Mouse (Mus musculus) MEL (cell line): ENCODE measurements around the gene Kdm5b. TPM values are rescaled to one million over a fixed set of nuclear protein-coding genes. Genes with fewer than 3 reads are reported as not detected.
"Not testable (repeated sequence)": the region's sequence is repeated elsewhere in the genome, so short reads cannot be mapped to it uniquely, and the experiment has no call there.

Experiments
- DNase-seq: peaks from one replicate; pipeline ENCODE4 v3.0.0; 2011; ENCODE audit warnings: low read depth, low spot score
- H3K27ac ChIP-seq: 2 replicates; pipeline ENCODE4 v1.5.1; 2012; ENCODE audit warnings: low read depth, mild to moderate bottlenecking, control low read depth, low read length, moderate library complexity; ENCODE audit not compliant: control insufficient read depth
- H3K27me3 ChIP-seq, 2 experiments: fragments of 150-350 bp in 1 of 2; sonication (generic) in 1 of 2; 2 replicates each; pipeline ENCODE4 v1.6.1; 2012; ENCODE audit warnings: low read length in 2 of 2, mild to moderate bottlenecking in 2 of 2, improper control_type of control experiment in 1 of 2, moderate library complexity in 1 of 2; ENCODE audit not compliant: insufficient read depth in 2 of 2, control insufficient read depth in 1 of 2
- H3K36me3 ChIP-seq, 2 experiments: 2 replicates each; pipeline ENCODE4 v1.6.1; 2012 to 2014; ENCODE audit warnings: low read length in 2 of 2, improper control_type of control experiment in 1 of 2, inconsistent platforms in 1 of 2, mild to moderate bottlenecking in 1 of 2; ENCODE audit not compliant: insufficient read depth in 2 of 2, control insufficient read depth in 1 of 2
- H3K4me1 ChIP-seq, 2 experiments: fragments of 150-350 bp in 1 of 2; sonication (generic) in 1 of 2; 2 replicates each; pipeline ENCODE4 v1.6.1; 2012; ENCODE audit warnings: low read length in 2 of 2, improper control_type of control experiment in 1 of 2, mild to moderate bottlenecking in 1 of 2; ENCODE audit not compliant: insufficient read depth in 2 of 2, control insufficient read depth in 1 of 2
- H3K4me3 ChIP-seq, 2 experiments: fragments of 150-350 bp in 1 of 2; sonication (generic) in 1 of 2; 2 replicates each; pipeline ENCODE4 v1.5.1; 2012; ENCODE audit warnings: low read depth in 2 of 2, low read length in 2 of 2, mild to moderate bottlenecking in 2 of 2, moderate library complexity in 2 of 2, control low read depth in 1 of 2, improper control_type of control experiment in 1 of 2; ENCODE audit not compliant: control insufficient read depth in 1 of 2, insufficient read depth in 1 of 2
- H3K79me2 ChIP-seq: 2 replicates; pipeline ENCODE4 v1.6.1; 2012; ENCODE audit warnings: mild to moderate bottlenecking, low read length, moderate library complexity; ENCODE audit not compliant: control insufficient read depth, poor library complexity, insufficient read depth
- H3K9ac ChIP-seq: 2 replicates; pipeline ENCODE4 v1.6.1; 2012; ENCODE audit warnings: low read depth, mild to moderate bottlenecking, control low read depth, low read length, moderate library complexity; ENCODE audit not compliant: control insufficient read depth, poor library complexity, severe bottlenecking
- H3K9me3 ChIP-seq: fragments of 150-350 bp; sonication (generic); replicated peaks from 2 replicates; pipeline ENCODE4 v1.6.1; 2012; ENCODE audit warnings: mild to moderate bottlenecking, low read length, improper control_type of control experiment, moderate library complexity; ENCODE audit not compliant: insufficient read depth
- BHLHE40 ChIP-seq: IDR thresholded peaks from 2 replicates; pipeline ENCODE4 v1.6.1; 2012; ENCODE audit warnings: low read depth, mild to moderate bottlenecking, inconsistent platforms, low read length, improper control_type of control experiment, borderline replicate concordance
- E2F4 ChIP-seq: IDR thresholded peaks from 2 replicates; pipeline ENCODE4 v1.6.1; 2011; ENCODE audit warnings: low read depth, low read length, improper control_type of control experiment, borderline replicate concordance
- EP300 ChIP-seq, 2 experiments: IDR thresholded peaks; 2 replicates each; pipeline ENCODE4 v1.6.1; 2011; ENCODE audit warnings: improper control_type of control experiment in 2 of 2, low read length in 2 of 2, low read depth in 1 of 2, mild to moderate bottlenecking in 1 of 2
- MAFK ChIP-seq: IDR thresholded peaks from 2 replicates; pipeline ENCODE4 v1.6.1; 2011; ENCODE audit warnings: low read depth, mild to moderate bottlenecking, low read length, improper control_type of control experiment, borderline replicate concordance
- MEF2A ChIP-seq: IDR thresholded peaks from 2 replicates; pipeline ENCODE4 v1.6.1; 2014; ENCODE audit warnings: low read depth, mild to moderate bottlenecking, inconsistent platforms, low read length, improper control_type of control experiment; ENCODE audit not compliant: poor library complexity, insufficient replicate concordance, severe bottlenecking; ENCODE audit errors: extremely low read depth
- MYC ChIP-seq: IDR thresholded peaks from 2 replicates; pipeline ENCODE4 v1.6.1; 2011; ENCODE audit warnings: low read depth, mild to moderate bottlenecking, low read length, improper control_type of control experiment, moderate library complexity
- POLR2A ChIP-seq, 2 experiments: IDR thresholded peaks; 2 replicates each; pipeline ENCODE4 v1.6.1; 2011 to 2012; ENCODE audit warnings: low read length in 2 of 2, mild to moderate bottlenecking in 2 of 2, control low read depth in 1 of 2, improper control_type of control experiment in 1 of 2, low read depth in 1 of 2, moderate library complexity in 1 of 2; ENCODE audit not compliant: control insufficient read depth in 1 of 2, insufficient read depth in 1 of 2, poor library complexity in 1 of 2
- POLR2AphosphoS5 ChIP-seq: IDR thresholded peaks from 2 replicates; pipeline ENCODE4 v1.6.1; 2012; ENCODE audit warnings: low read depth, borderline replicate concordance, mild to moderate bottlenecking, inconsistent platforms, low read length, moderate library complexity, mixed read lengths
- SIN3A ChIP-seq: IDR thresholded peaks from 2 replicates; pipeline ENCODE4 v1.6.1; 2012; ENCODE audit warnings: low read length, improper control_type of control experiment, inconsistent platforms
- TAL1 ChIP-seq: IDR thresholded peaks from 2 replicates; pipeline ENCODE4 v1.6.1; 2012; ENCODE audit warnings: mild to moderate bottlenecking, inconsistent platforms, low read length, moderate library complexity, mixed read lengths
- TBP ChIP-seq: IDR thresholded peaks from 2 replicates; pipeline ENCODE4 v1.8.0; 2011; ENCODE audit warnings: low read depth, low read length, improper control_type of control experiment
- TCF12 ChIP-seq: IDR thresholded peaks from 2 replicates; pipeline ENCODE4 v1.6.1; 2014; ENCODE audit warnings: low read depth, mild to moderate bottlenecking, inconsistent platforms, low read length, improper control_type of control experiment, moderate library complexity
- USF1 ChIP-seq: IDR thresholded peaks from 2 replicates; pipeline ENCODE4 v1.6.1; 2014; ENCODE audit warnings: low read depth, mild to moderate bottlenecking, inconsistent platforms, low read length, improper control_type of control experiment, moderate library complexity
- USF2 ChIP-seq, 2 experiments: IDR thresholded peaks; 2 replicates each; pipeline ENCODE4 v1.6.1; 2011 to 2012; ENCODE audit warnings: improper control_type of control experiment in 2 of 2, low read length in 2 of 2, borderline replicate concordance in 1 of 2, inconsistent platforms in 1 of 2, low read depth in 1 of 2, mild to moderate bottlenecking in 1 of 2; ENCODE audit not compliant: insufficient read depth in 1 of 2
- ZC3H11A ChIP-seq: IDR thresholded peaks from 2 replicates; pipeline ENCODE4 v1.6.1; 2012; ENCODE audit warnings: low read depth, mild to moderate bottlenecking, inconsistent platforms, low read length, improper control_type of control experiment
- polyA plus RNA-seq, 2 experiments: library from polyadenylated mRNA; stranded (reverse) in 1 of 2; unstranded in 1 of 2; fragments of >175 nt in 1 of 2; fragments of >200 nt in 1 of 2; gene quantifications; 2 replicates each; pipeline versions ENCODE4 v1.2.1 to v1.2.4; 2012; ENCODE audit warnings: low replicate concordance in 2 of 2, low read depth in 1 of 2; ENCODE audit not compliant: insufficient read length in 2 of 2, insufficient read depth in 1 of 2, missing spikeins in 1 of 2
- total RNA-seq: library from RNA; depleted of rRNA; stranded (reverse); fragments of 300-350 nt; gene quantifications from 2 replicates; pipeline ENCODE4 v1.2.3, GENCODE M21; 2012

Kdm5b gene
- total and polyA plus RNA-seq, 3 experiments: 25.5 to 48.6 (median 31.8) TPM

DNA sequence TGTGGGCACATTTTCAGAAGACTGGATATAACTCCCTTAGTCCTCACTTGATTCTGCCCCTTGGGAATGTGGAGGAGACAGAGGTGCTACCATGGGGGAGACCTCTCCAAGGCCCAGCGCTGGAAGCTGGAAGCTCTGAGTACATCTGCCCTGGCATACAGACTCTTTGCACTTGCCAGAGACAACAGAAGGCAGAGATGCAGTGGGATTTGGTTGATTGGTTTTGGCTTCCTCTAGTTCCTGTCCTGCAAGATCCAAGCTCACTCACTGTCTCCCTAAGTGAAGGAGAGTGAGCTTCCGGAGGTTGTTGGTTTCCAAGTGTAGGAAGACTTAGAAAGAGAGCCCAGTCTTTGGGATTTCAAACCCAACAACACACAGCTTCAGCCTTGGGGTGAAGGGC lies 44.1 kb upstream of the Kdm5b start:
- Histone ChIP-seq H3K4me1 (peaks cover 13 to 28% of the 10 kb centered on the region in 2 experiments), H3K36me3 (peaks cover 0 to 19% of the 10 kb centered on the region in 2 experiments; a peak in 2 of 4 replicates), H3K4me3 (no peak overlapping the region), H3K27me3 (no peaks in the 10 kb centered on the region), H3K79me2 (no peaks in the 10 kb centered on the region), H3K9ac (no peak overlapping the region), H3K9me3 (no peaks in the 10 kb centered on the region), H3K27ac (no peak overlapping the region)
- TF ChIP-seq USF1 (no peak), TAL1 (no peak), MYC (no peak), MAFK (no peak), TBP (no peak), MEF2A (no peak), TCF12 (no peak), POLR2A (IDR thresholded peaks at IDR 0.05; ENCODE audit: control insufficient read depth in 1 of 2, insufficient read depth in 1 of 2, low read depth in 1 of 2, low read length in 2 of 2, poor library complexity in 1 of 2) (no peak)
- no peak for DNase-seq

DNA sequence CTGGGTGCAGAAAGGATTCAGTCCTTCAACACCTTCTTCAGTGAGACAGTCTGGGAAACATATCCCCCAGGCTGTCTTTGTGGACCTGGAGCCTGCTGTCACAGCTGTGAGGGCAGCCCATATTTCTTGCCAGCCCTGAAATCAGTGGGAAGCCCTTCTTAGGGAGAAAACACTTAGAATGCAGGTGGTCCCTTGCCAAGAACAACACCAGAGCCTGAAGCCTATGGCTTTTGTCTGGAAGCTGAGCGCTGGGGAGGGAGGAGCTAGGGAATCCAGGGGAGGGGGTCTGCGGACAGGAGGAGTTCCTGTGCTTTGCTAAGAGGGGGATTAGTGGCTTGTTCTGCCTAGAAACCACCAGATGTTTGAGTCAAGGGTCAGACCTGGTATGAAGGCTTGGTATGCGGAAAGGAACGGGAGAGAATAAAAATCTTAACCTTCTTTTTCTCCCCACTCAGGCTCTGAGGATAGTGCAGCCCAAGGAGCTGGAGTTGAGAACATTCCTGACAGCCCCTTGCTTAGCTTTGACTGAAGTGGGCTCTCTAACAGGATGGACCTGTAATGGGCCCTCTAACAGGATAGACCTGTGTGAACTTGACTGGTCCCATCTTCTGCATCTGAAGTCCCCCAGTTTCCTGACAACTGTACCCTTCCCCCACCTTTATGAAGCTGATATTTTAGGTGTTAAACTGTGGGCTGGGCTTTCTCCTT lies 43.3 kb upstream of the Kdm5b start:
- Histone ChIP-seq H3K27me3 (no peaks in the 10 kb centered on the region), H3K9me3 (no peaks in the 10 kb centered on the region)

DNA sequence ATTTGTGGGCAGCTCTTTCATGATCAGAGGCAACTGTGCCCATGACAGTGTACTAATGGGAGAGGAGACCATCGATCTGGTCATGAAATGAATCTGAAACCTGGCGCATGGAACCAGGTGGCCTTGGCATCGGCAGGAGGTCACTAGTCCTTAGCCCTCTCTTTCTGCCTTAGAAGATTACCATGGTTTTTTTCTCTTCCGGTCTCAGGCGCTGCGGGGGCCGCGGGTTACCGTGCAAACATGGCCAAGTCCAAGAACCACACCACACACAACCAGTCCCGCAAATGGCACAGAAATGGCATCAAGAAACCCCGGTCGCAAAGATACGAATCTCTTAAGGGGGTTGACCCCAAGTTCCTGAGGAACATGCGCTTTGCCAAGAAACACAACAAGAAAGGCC lies 42.1 kb upstream of the Kdm5b start:
- not testable (repeated sequence) for H3K27me3 ChIP-seq, H3K79me2 ChIP-seq, H3K9ac ChIP-seq, DNase-seq, H3K9me3 ChIP-seq, H3K4me3 ChIP-seq, H3K27ac ChIP-seq
- Histone ChIP-seq H3K36me3 (peaks cover 0 to 26% of the 10 kb centered on the region in 2 experiments; a peak in 2 of 4 replicates), H3K4me1 (peaks cover 23 to 36% of the 10 kb centered on the region in 2 experiments)

More for the DNA sequence above, 43.3 kb upstream of the Kdm5b start:
- TF ChIP-seq USF2 (IDR thresholded peaks at IDR 0.05; ENCODE audit: borderline replicate concordance in 1 of 2, insufficient read depth in 1 of 2, low read depth in 1 of 2, low read length in 2 of 2) (no peak), SIN3A (no peak), E2F4 (no peak), TCF12 (no peak), BHLHE40 (no peak), ZC3H11A (no peak), EP300 (IDR thresholded peaks at IDR 0.05; ENCODE audit: low read depth in 1 of 2, low read length in 2 of 2) (no peak), POLR2AphosphoS5 (no peak)
- TF ChIP-seq, all 39 proteins: peak for 0
- peaks cover 0 to 20% of the 10 kb centered on the region in 2 experiments; a peak in 2 of 4 replicates for H3K36me3 ChIP-seq
- no peak overlapping the region for H3K27ac ChIP-seq
- peaks cover 15 to 28% of the 10 kb centered on the region in 2 experiments for H3K4me1 ChIP-seq
- no peak overlapping the region for H3K4me3 ChIP-seq
- no peaks in the 10 kb centered on the region for H3K79me2 ChIP-seq
- no peak for DNase-seq
- no peak overlapping the region for H3K9ac ChIP-seq
